Mouse (Mus musculus): ENCODE results near the gene Rhobtb1.

DNA sequence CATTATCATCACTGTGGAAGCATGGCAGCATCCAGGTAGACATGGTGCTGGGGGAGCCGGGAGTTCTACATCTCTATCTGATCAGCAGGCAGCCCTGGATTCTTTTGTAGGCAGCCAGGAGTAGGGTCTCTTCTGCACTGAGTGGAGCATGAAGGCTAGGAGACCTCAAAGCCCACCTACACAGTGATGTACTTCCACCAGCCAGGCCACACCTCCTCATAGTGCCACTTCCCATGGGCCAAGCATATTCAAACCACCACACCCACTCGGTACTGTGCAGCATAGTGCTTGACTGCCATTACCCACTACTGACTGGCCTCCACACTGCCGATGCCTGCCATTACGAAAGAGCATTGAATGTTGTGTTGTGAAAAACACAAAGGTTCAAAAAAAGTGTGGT is 33.7 kb downstream of the Rhobtb1 start:
- no peak for TF ChIP-seq CTCF (IDR thresholded peaks at IDR 0.05; ENCODE audit: control insufficient read depth, insufficient read depth, insufficient replicate concordance, low read depth, low read length)
- no peak for TF ChIP-seq POLR2A (IDR thresholded peaks at IDR 0.05; ENCODE audit: control insufficient read depth, low read depth, low read length)

Data from testis, adult 2 months (tissue).